Mouse (Mus musculus): ENCODE results near the gene Wbp11.

DNA sequence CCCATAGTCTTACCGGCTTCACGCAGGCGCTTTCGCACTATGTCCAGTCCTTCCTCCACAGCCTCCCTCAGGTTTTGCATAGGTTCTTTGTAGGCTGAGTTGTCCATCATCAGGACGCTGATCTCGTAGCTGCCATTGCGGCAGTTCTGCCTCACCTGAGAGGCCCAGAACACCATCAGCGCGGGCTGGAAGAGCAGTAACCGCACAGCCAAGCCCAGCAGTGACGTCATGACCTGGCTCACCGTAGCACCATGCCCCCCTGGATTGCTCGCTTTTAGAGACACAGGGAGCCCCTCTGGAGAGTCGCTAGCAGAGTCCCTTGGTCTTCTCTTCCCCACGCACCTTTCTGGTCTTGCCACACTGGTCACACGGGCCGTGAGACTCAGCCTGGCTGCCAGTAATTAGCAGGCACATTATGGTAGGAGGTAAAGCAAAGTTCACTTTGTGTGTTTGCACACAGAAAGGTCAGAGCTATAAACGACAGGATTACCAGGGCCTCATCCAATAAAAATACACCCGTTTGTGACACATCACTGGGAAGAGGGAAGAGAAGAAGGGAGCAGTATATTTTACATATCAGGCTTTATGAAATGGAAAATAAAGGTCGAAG lies 46.6 kb downstream of the Wbp11 start, which contains the start of gene Gucy2c:
- TF ChIP-seq CTCF (IDR thresholded peaks at IDR 0.05; ENCODE audit: borderline replicate concordance, control insufficient read depth, extremely low read depth, insufficient read depth, low read length, poor library complexity) (no peak), POLR2A (IDR thresholded peaks at IDR 0.05; ENCODE audit: control insufficient read depth, extremely low read depth, insufficient read depth, low read length, poor library complexity) (no peak)
